Mouse (Mus musculus): ENCODE measurements around the gene Zdhhc1. TPM values are rescaled to one million over a fixed set of nuclear protein-coding genes. Genes with fewer than 3 reads are reported as not detected.

Zdhhc1 gene
- total RNA-seq, 2 experiments from 2014 or later = 27.6 to 34.0 TPM

- no peak for DNase-seq (ENCODE audit: extremely low spot score in 1 of 2, low spot score in 1 of 2)
Measured at GRCm38 (mm10) chr8:105433021-105433420, 63.7 kb downstream of the Zdhhc1 start.

DNA sequence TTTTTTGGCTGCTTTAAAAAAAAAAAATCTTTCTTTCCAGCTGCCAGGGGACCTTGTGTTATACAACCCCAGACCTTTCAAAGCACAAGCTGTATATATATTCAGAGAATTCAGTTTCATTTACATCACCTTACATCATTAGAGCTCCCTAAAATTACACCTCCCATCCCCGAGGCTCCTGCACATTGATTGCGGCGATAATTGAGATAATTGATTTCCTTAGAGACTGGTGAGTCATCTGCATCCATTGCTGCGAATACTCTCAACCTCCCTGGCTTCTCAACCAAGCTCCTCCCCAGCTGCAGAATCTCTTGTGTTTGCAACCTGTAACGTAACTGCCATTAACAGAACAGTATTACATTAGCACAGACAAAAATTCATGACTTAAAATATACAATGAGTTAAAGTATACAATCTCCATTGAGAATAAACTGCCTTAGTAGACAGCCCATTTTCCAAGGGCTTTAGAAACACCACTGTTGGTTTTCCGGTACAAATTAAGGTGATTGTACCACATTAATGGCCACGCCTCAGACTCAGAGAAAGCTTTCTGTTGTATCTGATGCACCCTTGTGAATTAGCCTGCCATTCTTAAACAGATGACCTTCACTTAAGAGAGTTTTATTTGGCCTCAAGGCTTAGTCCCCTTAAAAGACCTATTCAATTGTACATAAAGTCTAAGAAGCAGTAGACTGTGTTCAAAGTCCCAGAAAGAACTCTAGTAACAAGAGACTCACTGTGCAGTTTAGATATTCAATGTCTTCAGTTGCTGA, 64.8 kb downstream of the Zdhhc1 start:
- DNase-seq (ENCODE audit: extremely low spot score in 1 of 2, low spot score in 1 of 2) = no peak

DNA sequence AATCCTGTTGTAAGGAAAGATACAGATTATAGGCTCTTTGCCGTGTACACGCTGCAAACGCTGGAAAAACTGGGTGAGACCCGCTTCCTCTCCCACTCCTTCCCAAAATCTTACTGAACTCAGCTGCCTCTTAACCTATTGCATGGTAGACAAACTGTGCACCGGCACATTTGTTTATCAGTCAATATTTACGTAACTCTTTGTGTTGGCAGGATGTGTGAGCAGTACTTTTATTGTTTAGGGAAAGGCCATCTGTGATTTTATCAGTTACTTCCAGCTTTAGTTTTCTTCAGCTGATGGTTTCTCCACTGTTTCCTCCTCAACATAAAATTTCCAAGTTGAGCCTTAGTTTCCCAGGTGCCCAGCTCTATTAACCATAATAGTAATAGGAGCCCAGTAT, 69.8 kb downstream of the Zdhhc1 start:
- DNase-seq (ENCODE audit: extremely low spot score in 1 of 2, low spot score in 1 of 2) = no peak

Other genes starting within 250 kb of the Zdhhc1 start
- gene B3gnt9, start 241.7 kb downstream of the Zdhhc1 start, total RNA-seq (2021) = 1 to 10 TPM; 4.0 to 4.4 TPM
- gene Tradd, start 232.3 kb downstream of the Zdhhc1 start, total RNA-seq (2021) = 10 to 100 TPM in 1 of 2 experiments, 1 to 10 TPM in 1; 4.6 to 10.9 TPM
- under 1 TPM; 0.69 to 0.94 TPM for gene Fbxl8, start 232.3 kb downstream of the Zdhhc1 start, total RNA-seq (2021)
- gene Hsf4, start 227.1 kb downstream of the Zdhhc1 start, total RNA-seq (2021) = 1 to 10 TPM; 4.1 to 5.0 TPM
- 1 to 10 TPM; 6.8 to 7.8 TPM for gene Nol3, start 220.8 kb downstream of the Zdhhc1 start, total RNA-seq (2021)
- gene 4931428F04Rik, start 207.0 kb downstream of the Zdhhc1 start, total RNA-seq (2021) = 10 to 100 TPM; 21.7 to 24.4 TPM
- 1 to 10 TPM in 1 of 2 experiments, under 1 TPM in 1; 0.98 to 1.3 TPM for gene Exoc3l, start 200.8 kb downstream of the Zdhhc1 start, total RNA-seq (2021)
- gene E2f4, start 199.2 kb downstream of the Zdhhc1 start, total RNA-seq (2021) = 10 to 100 TPM; 31.4 to 34.7 TPM
- under 1 TPM; 0.61 to 0.64 TPM for gene Elmo3, start 191.3 kb downstream of the Zdhhc1 start, total RNA-seq (2021)
- 1 to 10 TPM; 4.0 to 9.2 TPM for gene Lrrc29, start 170.6 kb downstream of the Zdhhc1 start, total RNA-seq (2021)
- 10 to 100 TPM; 40.7 to 45.2 TPM for gene Tmem208, start 170.5 kb downstream of the Zdhhc1 start, total RNA-seq (2021)
- 1 to 10 TPM; 1.7 to 2.8 TPM for gene Fhod1, start 148.9 kb downstream of the Zdhhc1 start, total RNA-seq (2021)
- gene Slc9a5, start 148.1 kb downstream of the Zdhhc1 start, total RNA-seq (2021) = 10 to 100 TPM; 12.5 to 13.4 TPM
- 1 to 10 TPM in 1 of 2 experiments, under 1 TPM in 1; 0.49 to 1.1 TPM for gene Plekhg4, start 123.6 kb downstream of the Zdhhc1 start, total RNA-seq (2021)
- gene Kctd19, start 83.4 kb downstream of the Zdhhc1 start, total RNA-seq (2021) = not detected
- under 1 TPM; 0.34 to 0.59 TPM for gene Lrrc36, start 83.3 kb downstream of the Zdhhc1 start, total RNA-seq (2021)
- 10 to 100 TPM; 26.7 to 33.7 TPM for gene Tppp3, start 25.4 kb downstream of the Zdhhc1 start, total RNA-seq (2021)
- under 1 TPM in 1 of 2 experiments, not detected in 1; 0.15 TPM for gene Hsd11b2, start 21.9 kb upstream of the Zdhhc1 start, total RNA-seq (2021)
- 100 to 1,000 TPM; 293 to 332 TPM for gene Atp6v0d1, start 69.1 kb upstream of the Zdhhc1 start, total RNA-seq (2021)
- gene Ripor1, start 108.4 kb upstream of the Zdhhc1 start, total RNA-seq (2021) = 10 to 100 TPM; 83.2 to 92.9 TPM
- 10 to 100 TPM; 63.3 to 71.7 TPM for gene Ctcf, start 139.7 kb upstream of the Zdhhc1 start, total RNA-seq (2021)
- gene Agrp, start 140.5 kb upstream of the Zdhhc1 start, total RNA-seq (2021) = not detected
- gene Carmil2, start 189.4 kb upstream of the Zdhhc1 start, total RNA-seq (2021) = 10 to 100 TPM; 70.2 to 79.8 TPM
- 10 to 100 TPM; 39.8 to 41.9 TPM for gene Acd, start 204.2 kb upstream of the Zdhhc1 start, total RNA-seq (2021)
- gene Pard6a, start 204.2 kb upstream of the Zdhhc1 start, total RNA-seq (2021) = 10 to 100 TPM; 34.8 to 38.4 TPM
- gene 4933405L10Rik, start 210.8 kb upstream of the Zdhhc1 start, total RNA-seq (2021) = not detected
- gene Enkd1, start 211.3 kb upstream of the Zdhhc1 start, total RNA-seq (2021) = 1 to 10 TPM; 8.2 to 9.9 TPM

All from layer of hippocampus, postnatal 25 days (tissue).